Mouse (Mus musculus) 3T3-L1 (cell line): ENCODE results near the gene Adgrb3.

ENCODE experiments used
- DNase-seq: peaks from one replicate; pipeline ENCODE4 v3.0.0-alpha.2; 2015; ENCODE audit warnings: low read depth, low spot score

The Adgrb3 gene

GRCm38 (mm10) chr1:25310066-25310465 is 519.4 kb downstream of the Adgrb3 start:
- no peak for DNase-seq

GRCm38 (mm10) chr1:25281471-25281870 is 548.0 kb downstream of the Adgrb3 start:
- no peak for DNase-seq

GRCm38 (mm10) chr1:25250562-25250961 is 578.9 kb downstream of the Adgrb3 start:
- DNase-seq = no peak

- no peak for DNase-seq
Observed at GRCm38 (mm10) chr1:25242436-25242835, 587.1 kb downstream of the Adgrb3 start.

GRCm38 (mm10) chr1:25229245-25229750 is 600.2 kb downstream of the Adgrb3 start:
- no peak for DNase-seq

- DNase-seq = peak; percentile 3
Observed at GRCm38 (mm10) chr1:25228381-25229244, 600.9 kb downstream of the Adgrb3 start.

- DNase-seq = no peak
Observed at GRCm38 (mm10) chr1:25227880-25228279, 601.6 kb downstream of the Adgrb3 start.

- no peak for DNase-seq
Observed at GRCm38 (mm10) chr1:25204636-25205035, 624.9 kb downstream of the Adgrb3 start.

GRCm38 (mm10) chr1:25199392-25199791 is 630.1 kb downstream of the Adgrb3 start:
- DNase-seq = peak; percentile 8

- DNase-seq = no peak
Observed at GRCm38 (mm10) chr1:25191986-25192385, 637.5 kb downstream of the Adgrb3 start.

GRCm38 (mm10) chr1:25189261-25189660 is 640.2 kb downstream of the Adgrb3 start:
- no peak for DNase-seq

- no peak for DNase-seq
Observed at GRCm38 (mm10) chr1:25185909-25186308, 643.6 kb downstream of the Adgrb3 start.

- no peak for DNase-seq
Observed at GRCm38 (mm10) chr1:25181881-25182280, 647.6 kb downstream of the Adgrb3 start.

- DNase-seq = no peak
Observed at GRCm38 (mm10) chr1:25180615-25181014, 648.9 kb downstream of the Adgrb3 start.

GRCm38 (mm10) chr1:25179860-25180582 is 649.5 kb downstream of the Adgrb3 start:
- DNase-seq = no peak

- DNase-seq = no peak
Observed at GRCm38 (mm10) chr1:25178347-25179130, 651.0 kb downstream of the Adgrb3 start.

- DNase-seq = no peak
Observed at GRCm38 (mm10) chr1:25167120-25167519, 662.4 kb downstream of the Adgrb3 start.

- DNase-seq = no peak
Observed at GRCm38 (mm10) chr1:25166036-25166796, 663.3 kb downstream of the Adgrb3 start.

- DNase-seq = no peak
Observed at GRCm38 (mm10) chr1:25163561-25163960, 665.9 kb downstream of the Adgrb3 start.

- DNase-seq = no peak
Observed at GRCm38 (mm10) chr1:25146206-25146605, 683.3 kb downstream of the Adgrb3 start.
